Mouse (Mus musculus): ENCODE measurements at regions not wholly inside any gene's neighbourhood (a gene's known extent, or its start where the extent isn't known, plus 50 kb on each side); places are given as distances from the start of the nearest gene placed in this dataset.

- in situ Hi-C loops (cut with MboI; ENCODE audit: low pct_unique_long_range_greater_than_20kb): no loop called here
- DNase-seq (ENCODE audit: low read depth, low spot score) (no peak), ATAC-seq (no peak)
- ChIA-PET CTCF (no interaction called here), POLR2A (no interaction called here)
- TF ChIP-seq CTCF (IDR thresholded peaks at IDR 0.05): no peak
- H3K27me3 ChIP-seq: no peaks in the 10 kb centered on the region
Observed at GRCm38 (mm10) chr12:106282491-106283106, 272.6 kb downstream of the Vrk1 start.

DNA sequence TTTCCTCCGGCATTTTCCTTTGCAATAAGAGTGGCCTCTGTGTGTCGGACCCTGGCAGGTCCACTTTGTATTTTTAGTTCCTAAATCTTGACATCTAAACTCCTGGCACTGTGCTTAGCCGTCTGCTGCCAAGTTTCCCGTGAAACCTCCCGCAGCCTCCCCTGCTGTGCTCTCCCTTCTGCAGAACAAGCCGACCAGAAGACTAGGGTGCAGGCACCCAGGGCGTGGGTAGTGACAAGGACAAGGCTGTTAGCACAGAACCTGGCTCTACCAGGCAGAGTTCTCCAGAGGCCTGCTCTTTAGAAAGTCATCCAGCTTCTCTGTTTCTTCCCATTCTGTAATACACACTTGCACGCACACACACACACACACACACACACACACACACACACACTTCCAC is 274.8 kb downstream of the Vrk1 start:
- CTCF ChIA-PET: no interaction called here
- DNase-seq (ENCODE audit: low read depth, low spot score): no peak
- no peak for TF ChIP-seq CTCF (IDR thresholded peaks at IDR 0.05)
- no peak for ATAC-seq
- in situ Hi-C loops (cut with MboI; ENCODE audit: low pct_unique_long_range_greater_than_20kb): no loop called here
- POLR2A ChIA-PET: no interaction called here
- no peaks in the 10 kb centered on the region for H3K27me3 ChIP-seq

DNA sequence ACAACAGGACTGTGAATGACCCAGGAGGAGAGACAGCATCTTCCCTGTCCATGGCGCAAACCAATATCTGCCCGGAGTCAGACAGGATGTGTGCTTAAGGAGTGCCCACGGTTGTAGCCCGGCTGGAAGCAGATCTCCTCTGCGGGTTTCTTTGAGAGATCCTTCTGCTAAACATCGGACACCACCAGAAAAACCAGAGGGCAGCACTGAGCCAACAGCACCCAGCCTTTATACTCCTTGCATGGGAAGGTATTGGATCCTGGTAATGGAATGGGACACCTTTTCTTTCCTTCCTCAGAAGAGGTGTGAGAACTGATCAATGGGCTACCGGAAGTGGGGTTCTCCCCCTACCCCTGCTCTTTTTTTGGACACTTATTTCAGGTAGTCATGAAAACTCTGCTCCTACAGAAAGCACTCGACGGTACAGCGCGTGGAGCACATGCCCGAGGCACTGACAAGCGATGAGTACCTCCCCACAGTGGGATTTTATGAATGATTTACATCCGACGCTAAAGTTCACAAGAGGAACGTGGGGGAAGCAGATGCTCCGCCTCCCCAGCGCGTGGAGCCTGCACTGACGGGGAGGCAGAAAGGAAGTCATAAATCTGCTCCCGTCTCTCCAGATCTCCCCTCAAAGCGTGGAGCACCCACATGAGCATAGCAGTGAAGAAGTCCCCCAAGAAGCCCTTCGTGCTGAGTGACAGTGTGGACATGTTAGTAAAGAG is 278.9 kb downstream of the Vrk1 start:
- ATAC-seq: no peak
- POLR2A ChIA-PET: no interaction called here
- DNase-seq (ENCODE audit: low read depth, low spot score): no peak
- no peaks in the 10 kb centered on the region for H3K27me3 ChIP-seq
- in situ Hi-C loops (cut with MboI; ENCODE audit: low pct_unique_long_range_greater_than_20kb): no loop called here
- TF ChIP-seq CTCF (IDR thresholded peaks at IDR 0.05): no peak
- CTCF ChIA-PET: no interaction called here

DNA sequence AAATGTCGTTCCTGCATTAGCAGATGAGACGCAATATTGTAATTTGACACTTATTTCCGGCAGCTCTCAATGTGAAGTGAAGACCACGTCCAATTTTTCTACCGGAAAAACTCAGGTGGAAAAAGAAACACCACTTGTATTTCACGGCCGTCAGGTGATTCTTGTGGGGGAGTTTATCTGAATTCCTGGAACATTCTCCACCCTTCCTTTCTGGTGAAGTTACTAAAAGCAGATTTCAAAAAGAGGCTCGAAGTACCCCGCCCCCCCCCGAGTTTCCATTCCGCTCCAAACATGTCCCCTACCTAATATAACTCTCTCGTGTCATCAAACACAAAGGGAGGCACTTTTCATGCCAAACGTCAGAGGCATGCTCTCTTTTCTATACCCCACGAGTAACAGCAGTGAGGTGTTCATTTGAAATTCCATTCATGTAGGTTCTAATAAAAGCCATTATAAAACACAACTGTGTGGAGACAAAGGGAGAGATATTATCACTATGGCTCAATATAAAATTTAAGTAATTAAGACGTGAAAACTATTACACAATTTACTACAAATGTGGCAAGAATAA is 281.5 kb downstream of the Vrk1 start:
- DNase-seq (ENCODE audit: low read depth, low spot score) (no peak), ATAC-seq (no peak)
- ChIA-PET POLR2A (interaction anchor here (0.7 kb wide), 1 partner anchor 403 kb away, joined by 3 read pairs; no protein-coding TSS in a partner anchor), CTCF (no interaction called here)
- no peak for TF ChIP-seq CTCF (IDR thresholded peaks at IDR 0.05)
- no peaks in the 10 kb centered on the region for H3K27me3 ChIP-seq
- in situ Hi-C loops (cut with MboI; ENCODE audit: low pct_unique_long_range_greater_than_20kb): no loop called here

DNA sequence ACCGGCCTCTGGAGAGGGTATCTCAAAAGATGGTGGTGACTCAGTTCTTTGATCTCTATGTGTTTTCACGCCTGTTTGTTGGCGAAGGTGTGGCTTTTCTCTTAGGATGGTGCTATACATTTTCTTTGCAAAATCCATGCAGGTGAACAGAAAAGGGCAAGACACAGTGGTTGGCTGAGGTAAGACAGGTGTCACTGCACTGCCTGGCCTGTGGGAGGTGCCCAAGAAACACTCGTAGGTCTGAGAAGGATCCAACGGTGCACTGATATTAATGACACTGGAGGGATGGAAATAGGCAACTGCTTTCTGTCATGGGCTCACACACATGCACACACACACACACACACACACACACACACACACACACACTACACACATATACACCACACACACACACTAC is 283.1 kb downstream of the Vrk1 start:
- no peaks in the 10 kb centered on the region for H3K27me3 ChIP-seq
- ATAC-seq (no peak), DNase-seq (ENCODE audit: low read depth, low spot score) (no peak)
- CTCF ChIA-PET: no interaction called here
- POLR2A ChIA-PET: no interaction called here
- TF ChIP-seq CTCF (IDR thresholded peaks at IDR 0.05): no peak
- in situ Hi-C loops (cut with MboI; ENCODE audit: low pct_unique_long_range_greater_than_20kb): no loop called here

- no peaks in the 10 kb centered on the region for H3K27me3 ChIP-seq
- POLR2A ChIA-PET: no interaction called here
- no peak for TF ChIP-seq CTCF (IDR thresholded peaks at IDR 0.05)
- no peak for ATAC-seq
- CTCF ChIA-PET: no interaction called here
- no peak for DNase-seq (ENCODE audit: low read depth, low spot score)
- in situ Hi-C loops (cut with MboI; ENCODE audit: low pct_unique_long_range_greater_than_20kb): no loop called here
Observed at GRCm38 (mm10) chr12:106295596-106295995, 285.6 kb downstream of the Vrk1 start.

DNA sequence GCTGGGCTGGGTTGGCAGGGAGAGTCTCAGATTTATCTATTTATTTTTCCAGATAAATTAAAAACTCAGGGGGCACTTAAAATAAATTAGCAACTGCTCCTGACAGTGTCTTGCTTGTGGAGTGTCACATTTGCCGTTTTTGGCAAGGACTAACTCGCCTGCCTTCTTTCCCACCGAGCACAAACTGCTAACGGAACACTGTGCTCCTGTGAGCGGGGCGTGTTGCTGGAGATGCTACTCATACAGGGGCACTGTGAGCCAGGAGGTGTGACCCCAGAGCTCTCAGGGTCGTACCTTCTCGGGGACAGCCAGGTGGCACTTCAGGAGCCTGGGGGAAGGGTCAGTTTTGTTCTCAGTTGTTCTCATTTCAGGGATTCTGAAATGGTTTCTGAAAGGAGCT is 292.6 kb downstream of the Vrk1 start:
- no peaks in the 10 kb centered on the region for H3K27me3 ChIP-seq
- ChIA-PET CTCF (no interaction called here), POLR2A (no interaction called here)
- TF ChIP-seq CTCF (IDR thresholded peaks at IDR 0.05): no peak
- in situ Hi-C loops (cut with MboI; ENCODE audit: low pct_unique_long_range_greater_than_20kb): no loop called here
- DNase-seq (ENCODE audit: low read depth, low spot score) (no peak), ATAC-seq (no peak)

DNA sequence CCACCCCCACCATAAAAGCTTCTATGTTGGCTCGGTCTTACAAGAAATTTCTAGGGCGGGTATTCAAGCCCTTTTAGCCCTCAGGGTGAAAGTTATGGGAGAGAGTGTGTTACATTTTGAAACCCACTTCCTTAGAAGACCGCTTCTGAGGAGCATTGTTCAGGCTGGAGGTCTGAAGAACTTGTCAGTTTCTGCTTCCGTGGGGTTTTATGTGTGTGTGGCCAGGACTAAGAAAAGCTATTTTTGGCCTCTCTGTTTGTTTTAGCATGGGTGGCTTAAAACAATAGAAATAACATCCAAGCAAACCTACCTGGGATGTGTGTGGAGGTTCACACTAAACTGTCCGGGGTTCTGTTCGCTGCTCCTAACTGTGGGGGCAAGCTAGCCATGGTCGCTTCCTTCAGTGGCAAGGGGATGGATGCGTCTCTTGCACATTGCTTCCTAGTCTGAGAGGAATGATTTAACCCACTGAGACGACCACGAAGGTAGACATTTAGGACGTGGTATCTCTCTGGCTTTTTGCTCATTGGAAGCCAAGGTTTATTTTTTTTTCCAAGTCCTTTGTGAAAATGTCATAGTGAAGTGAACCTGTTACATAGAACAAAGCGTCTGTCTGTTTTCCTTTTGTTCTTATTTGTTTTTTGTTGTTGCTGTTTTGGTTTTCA is 298.4 kb downstream of the Vrk1 start:
- ChIA-PET CTCF (no interaction called here), POLR2A (no interaction called here)
- no peaks in the 10 kb centered on the region for H3K27me3 ChIP-seq
- in situ Hi-C loops (cut with MboI; ENCODE audit: low pct_unique_long_range_greater_than_20kb): no loop called here
- ATAC-seq (no peak), DNase-seq (ENCODE audit: low read depth, low spot score) (no peak)
- no peak for TF ChIP-seq CTCF (IDR thresholded peaks at IDR 0.05)

GRCm38 (mm10) chr12:106308956-106309610 is 299.1 kb downstream of the Vrk1 start:
- ATAC-seq: no peak
- in situ Hi-C loops (cut with MboI; ENCODE audit: low pct_unique_long_range_greater_than_20kb): no loop called here
- TF ChIP-seq CTCF (IDR thresholded peaks at IDR 0.05): no peak
- CTCF ChIA-PET: no interaction called here
- POLR2A ChIA-PET: no interaction called here
- H3K27me3 ChIP-seq: no peaks in the 10 kb centered on the region
- DNase-seq (ENCODE audit: low read depth, low spot score): no peak

DNA sequence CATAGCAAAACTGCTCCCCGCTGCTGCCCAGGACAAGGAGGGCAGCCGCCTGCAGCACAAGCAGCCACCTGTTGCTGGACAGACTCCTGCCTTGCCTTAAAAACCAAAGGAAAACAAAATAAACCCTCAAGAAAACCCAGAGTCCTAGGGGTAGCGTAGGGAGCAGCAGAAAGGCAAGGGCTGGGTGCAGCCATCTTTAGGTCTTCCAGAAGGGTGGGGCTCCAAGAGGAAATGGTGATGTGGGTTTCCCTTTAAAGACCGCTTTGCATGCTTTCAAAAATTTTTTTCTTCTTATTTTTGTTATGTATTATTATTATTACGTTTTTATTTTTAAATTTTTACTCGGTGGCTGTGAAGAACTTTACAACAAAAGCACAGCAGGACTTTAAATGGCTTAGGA is 300.1 kb downstream of the Vrk1 start:
- in situ Hi-C loops (cut with MboI; ENCODE audit: low pct_unique_long_range_greater_than_20kb): no loop called here
- no peak for DNase-seq (ENCODE audit: low read depth, low spot score)

More for the DNA sequence above, 300.1 kb downstream of the Vrk1 start:
- ChIA-PET POLR2A (no interaction called here), CTCF (no interaction called here)
- H3K27me3 ChIP-seq: no peaks in the 10 kb centered on the region
- no peak for ATAC-seq
- no peak for TF ChIP-seq CTCF (IDR thresholded peaks at IDR 0.05)

All from Patski (cell line).